Mouse (Mus musculus) forebrain, embryonic 10.5 days (tissue): ENCODE measurements around the gene Catspere2. TPM values are rescaled to one million over a fixed set of nuclear protein-coding genes. Genes with fewer than 3 reads are reported as not detected.
"Not testable (repeated sequence)": the region's sequence is repeated elsewhere in the genome, so short reads cannot be mapped to it uniquely, and the experiment has no call there.

Experiments
- DNase-seq: peaks from one replicate; pipeline ENCODE4 v3.0.0-alpha.2; 2017; ENCODE audit warnings: low spot score; ENCODE audit errors: extremely low spot score
- H3K27ac ChIP-seq: fragments of 300-500 bp; sonication (generic); 2 replicates; pipeline ENCODE4 v1.5.1; 2016; ENCODE audit warnings: mild to moderate bottlenecking
- H3K27me3 ChIP-seq: fragments of 300-500 bp; sonication (generic); 2 replicates; pipeline ENCODE4 v1.6.1; 2016; ENCODE audit warnings: mild to moderate bottlenecking; ENCODE audit not compliant: poor library complexity, severe bottlenecking
- H3K36me3 ChIP-seq: fragments of 300-500 bp; sonication (generic); replicated peaks from 2 replicates; pipeline ENCODE4 v1.6.1; 2016; ENCODE audit warnings: mild to moderate bottlenecking, moderate library complexity
- H3K4me1 ChIP-seq: fragments of 300-500 bp; sonication (generic); 2 replicates; pipeline ENCODE4 v1.6.1; 2016
- H3K4me3 ChIP-seq: fragments of 300-500 bp; sonication (generic); 2 replicates; pipeline ENCODE4 v1.5.1; 2016; ENCODE audit warnings: mild to moderate bottlenecking, moderate library complexity
- H3K9me3 ChIP-seq: fragments of 300-500 bp; sonication (generic); 2 replicates; pipeline ENCODE4 v1.6.1; 2016; ENCODE audit warnings: mild to moderate bottlenecking, moderate library complexity
- whole genome bisulfite sequencing: fragments of 180-500 bp; shearing (Covaris S2); methylation state at CpG from one replicate; pipeline ENCODE4 v1.1.7; 2016; 5-methylcytosine and 5-hydroxymethylcytosine counted together
- polyA plus RNA-seq: library from polyadenylated mRNA; unstranded; fragments of >200 nt; fragmentation: Nextera tagmentation; extraction: Ambion mirVana; gene quantifications from 2 replicates; pipeline ENCODE4 v1.2.1, GENCODE M21; 2016

The Catspere2 gene
- not detected in 2 replicates for polyA plus RNA-seq

- H3K4me1 ChIP-seq, H3K36me3 ChIP-seq, H3K27me3 ChIP-seq, H3K9me3 ChIP-seq: not testable (repeated sequence)
- Histone ChIP-seq H3K4me3 (peak within 1 kb of the TSS; percentile 65), H3K27ac (peak within 1 kb of the TSS; percentile 77)
- WGBS, result under 1% methylated on average over 20 of the region's 21 CpGs
- DNase-seq, result peak; percentile 88
These were observed at the start of gene Catspere2 for GRCm38 (mm10) chr1:177983024-177983450. Gene Catspere2, plus strand, starts transcription at chr1:177983423.

DNA sequence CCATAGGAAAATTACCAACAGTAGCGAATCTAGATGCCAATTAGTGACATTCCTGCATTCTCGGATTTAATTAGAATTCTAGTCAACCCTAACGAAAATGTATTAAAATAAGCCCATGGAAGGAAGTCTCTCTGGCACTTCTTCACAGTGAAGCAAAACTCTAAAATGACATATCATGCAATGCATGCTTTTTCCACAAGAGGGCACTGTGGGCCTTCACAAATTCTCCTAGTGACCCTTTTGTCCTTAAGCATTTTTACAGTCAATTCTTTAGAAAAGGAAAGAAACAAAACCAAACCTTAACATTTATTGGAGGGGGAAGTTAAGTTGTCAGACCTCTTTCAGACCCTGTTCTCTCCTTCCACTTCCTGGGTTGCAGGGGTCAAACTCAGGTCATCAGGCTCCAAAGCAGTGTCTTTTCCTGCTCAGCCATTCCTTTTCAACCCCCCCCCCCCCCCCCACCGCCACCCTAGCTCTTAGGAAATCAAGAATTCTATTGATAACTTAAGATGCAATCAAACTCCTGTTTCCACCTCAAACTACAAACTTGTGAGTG is 42.7 kb upstream of the Catspere2 start:
- not testable (repeated sequence) for H3K27ac ChIP-seq, H3K9me3 ChIP-seq, H3K36me3 ChIP-seq, DNase-seq, H3K4me3 ChIP-seq, H3K4me1 ChIP-seq, H3K27me3 ChIP-seq
- WGBS, result 12% methylated on average over 4 of the region's 4 CpGs

- Histone ChIP-seq H3K27ac (no peak overlapping the region), H3K4me3 (no peak overlapping the region)
These were observed 1.9 kb upstream of the Catspere2 start for GRCm38 (mm10) chr1:177981276-177981675.

GRCm38 (mm10) chr1:177983582-177983981 is 359 bp downstream of the Catspere2 start:
- Histone ChIP-seq H3K4me3 (peak overlapping the region; percentile 65), H3K27ac (peak overlapping the region; percentile 77)
- not testable (repeated sequence) for H3K4me1 ChIP-seq, H3K9me3 ChIP-seq, H3K27me3 ChIP-seq, H3K36me3 ChIP-seq, DNase-seq
- under 1% methylated on average over 27 of the region's 41 CpGs for WGBS

More at GRCm38 (mm10) chr1:177981276-177981675, 1.9 kb upstream of the Catspere2 start:
- H3K27me3 ChIP-seq, result no peaks in the 10 kb centered on the region; the same call in 1 of the 2 replicates
- H3K4me1 ChIP-seq, result peaks cover 7% of the 10 kb centered on the region; the same call in 1 of the 2 replicates
- 73% methylated on average over 1 of the region's 1 CpGs for WGBS
- no peaks in the 10 kb centered on the region for H3K36me3 ChIP-seq
- no peak for DNase-seq
- H3K9me3 ChIP-seq, result no peaks in the 10 kb centered on the region

GRCm38 (mm10) chr1:177984206-177984605 is 983 bp downstream of the Catspere2 start:
- WGBS, result 67% methylated on average over 9 of the region's 9 CpGs
- H3K4me3 ChIP-seq, result peak overlapping the region; percentile 37
- DNase-seq, result no peak

GRCm38 (mm10) chr1:177987476-177987875 is 4.3 kb downstream of the Catspere2 start:
- H3K4me1 ChIP-seq, H3K36me3 ChIP-seq, H3K9me3 ChIP-seq, H3K27ac ChIP-seq, DNase-seq, H3K27me3 ChIP-seq, H3K4me3 ChIP-seq: not testable (repeated sequence)
- WGBS, result 90% methylated on average over 1 of the region's 1 CpGs

More at GRCm38 (mm10) chr1:177984206-177984605, 983 bp downstream of the Catspere2 start:
- Histone ChIP-seq H3K27me3 (no peaks in the 10 kb centered on the region; the same call in 1 of the 2 replicates), H3K36me3 (no peaks in the 10 kb centered on the region), H3K27ac (no peak overlapping the region), H3K9me3 (no peaks in the 10 kb centered on the region), H3K4me1 (peaks cover 7% of the 10 kb centered on the region; the same call in 1 of the 2 replicates)

DNA sequence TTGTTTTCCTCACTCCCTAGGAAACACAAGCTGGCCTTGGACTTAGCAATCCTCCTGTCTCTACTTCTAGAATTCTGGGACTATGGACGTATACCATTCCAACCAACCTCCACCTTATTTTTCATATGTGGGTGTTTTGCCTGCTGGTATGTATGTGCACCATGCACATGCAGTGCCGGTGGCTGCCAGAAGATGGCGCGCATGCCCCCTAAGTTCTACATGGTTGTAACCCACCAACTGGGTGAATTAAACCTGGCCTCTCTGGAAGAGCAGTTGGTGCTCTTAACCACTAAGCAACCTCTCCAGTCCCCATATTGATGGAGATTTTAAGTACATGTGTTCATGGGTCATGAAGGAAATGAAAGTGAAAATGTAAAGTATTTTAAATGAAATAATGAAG is 89.6 kb downstream of the Catspere2 start:
- not testable (repeated sequence) for H3K27me3 ChIP-seq, H3K4me3 ChIP-seq, H3K36me3 ChIP-seq, H3K4me1 ChIP-seq, DNase-seq, H3K9me3 ChIP-seq, H3K27ac ChIP-seq
- 72% methylated on average over 4 of the region's 4 CpGs for WGBS

DNA sequence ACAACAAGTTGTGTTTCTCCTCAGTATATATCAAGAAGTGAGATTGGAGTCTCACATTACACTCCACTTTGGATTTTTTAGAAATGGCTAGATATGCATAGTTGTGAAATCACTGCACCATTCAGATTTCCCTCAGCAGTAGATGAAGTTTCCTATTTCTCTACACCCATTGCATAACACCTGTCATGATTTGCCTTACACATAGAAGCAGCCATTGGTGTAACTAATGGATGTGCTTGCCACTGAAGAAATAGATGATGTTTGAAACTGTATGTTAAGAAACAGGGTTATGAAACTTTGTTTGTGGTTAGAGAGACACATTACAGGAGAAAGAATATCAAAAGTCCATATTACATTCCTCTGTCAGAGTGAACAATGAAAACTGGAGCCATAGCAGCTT is 114.6 kb downstream of the Catspere2 start:
- H3K27me3 ChIP-seq, H3K9me3 ChIP-seq, H3K27ac ChIP-seq, H3K36me3 ChIP-seq, H3K4me1 ChIP-seq, DNase-seq, H3K4me3 ChIP-seq: not testable (repeated sequence)

- not testable (repeated sequence) for DNase-seq, H3K27me3 ChIP-seq, H3K36me3 ChIP-seq, H3K4me3 ChIP-seq, H3K4me1 ChIP-seq, H3K9me3 ChIP-seq, H3K27ac ChIP-seq
- WGBS, result 91% methylated on average over 1 of the region's 1 CpGs
These were observed 125.3 kb downstream of the Catspere2 start for GRCm38 (mm10) chr1:178108514-178108913.

GRCm38 (mm10) chr1:178122236-178122635 is 139.0 kb downstream of the Catspere2 start:
- not testable (repeated sequence) for H3K4me1 ChIP-seq, H3K4me3 ChIP-seq, H3K9me3 ChIP-seq, H3K27me3 ChIP-seq, H3K27ac ChIP-seq, H3K36me3 ChIP-seq, DNase-seq
- 79% methylated on average over 2 of the region's 2 CpGs for WGBS

DNA sequence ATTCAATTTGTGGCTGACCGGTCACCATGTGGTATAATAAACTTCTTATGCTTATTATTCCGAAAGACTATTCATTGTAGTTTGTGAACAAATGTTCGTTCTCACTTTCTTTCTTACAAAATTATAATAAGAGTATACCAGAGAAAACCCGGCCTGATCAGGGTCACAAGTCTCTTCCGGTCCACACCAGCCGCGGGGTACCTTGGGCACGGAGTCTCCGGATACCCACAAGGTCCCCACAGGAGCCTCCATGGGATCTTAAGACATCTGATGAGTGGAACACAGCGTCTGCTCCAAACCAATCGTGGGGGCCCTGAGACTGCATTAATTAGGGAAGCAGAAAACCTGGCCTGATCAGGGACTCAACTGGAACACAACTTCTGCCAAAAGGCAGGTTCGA is 151.1 kb downstream of the Catspere2 start:
- DNase-seq, result no peak
- WGBS, result 92% methylated on average over 12 of the region's 12 CpGs
- no peaks in the 10 kb centered on the region for H3K27me3 ChIP-seq
- H3K4me3 ChIP-seq, result no peak overlapping the region
- H3K9me3 ChIP-seq, result no peaks in the 10 kb centered on the region
- H3K36me3 ChIP-seq, result no peaks in the 10 kb centered on the region
- no peaks in the 10 kb centered on the region for H3K4me1 ChIP-seq
- no peak overlapping the region for H3K27ac ChIP-seq

GRCm38 (mm10) chr1:178146513-178146912 is 163.3 kb downstream of the Catspere2 start:
- not testable (repeated sequence) for H3K27me3 ChIP-seq, H3K9me3 ChIP-seq, DNase-seq, H3K4me3 ChIP-seq, H3K27ac ChIP-seq, H3K4me1 ChIP-seq, H3K36me3 ChIP-seq
- WGBS, result 15% methylated on average over 2 of the region's 2 CpGs

DNA sequence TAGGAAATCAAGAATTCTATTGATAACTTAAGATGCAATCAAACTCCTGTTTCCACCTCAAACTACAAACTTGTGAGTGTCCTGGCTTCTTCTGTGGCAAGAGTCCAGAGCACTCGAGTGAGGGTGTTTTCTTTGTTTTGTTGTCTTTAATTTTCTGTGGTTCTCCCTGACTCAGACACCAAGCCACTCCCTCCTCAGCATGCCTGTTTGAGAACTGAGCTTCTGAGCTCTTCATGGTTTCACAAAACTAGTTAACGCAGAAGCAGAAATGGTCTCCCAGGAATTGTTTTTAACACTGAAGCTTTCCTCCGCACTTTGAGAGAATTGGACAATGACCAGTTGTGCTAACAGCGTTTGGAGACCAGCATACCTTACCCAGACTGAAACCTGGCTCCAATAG is 163.7 kb downstream of the Catspere2 start:
- not testable (repeated sequence) for H3K9me3 ChIP-seq, H3K27me3 ChIP-seq, H3K4me3 ChIP-seq, DNase-seq, H3K4me1 ChIP-seq, H3K36me3 ChIP-seq
- WGBS, result 36% methylated on average over 4 of the region's 4 CpGs
- H3K27ac ChIP-seq, result peak overlapping the region; percentile 68; the same call in 1 of the 2 replicates

- Histone ChIP-seq H3K36me3 (no peaks in the 10 kb centered on the region), H3K27me3 (no peaks in the 10 kb centered on the region), H3K4me3 (no peak overlapping the region), H3K27ac (no peak overlapping the region), H3K9me3 (no peaks in the 10 kb centered on the region), H3K4me1 (peaks cover 5% of the 10 kb centered on the region)
- DNase-seq, result no peak
- 92% methylated on average over 2 of the region's 2 CpGs for WGBS
These were observed 199.0 kb downstream of the Catspere2 start for GRCm38 (mm10) chr1:178182251-178182650.
